Mouse (Mus musculus) embryo, embryonic 11 days (tissue): ENCODE measurements around the gene Ecsit.

Source experiments
- DNase-seq: peaks from one replicate; pipeline ENCODE4 v3.0.0-alpha.2; 2015

Gene Ecsit

DNA sequence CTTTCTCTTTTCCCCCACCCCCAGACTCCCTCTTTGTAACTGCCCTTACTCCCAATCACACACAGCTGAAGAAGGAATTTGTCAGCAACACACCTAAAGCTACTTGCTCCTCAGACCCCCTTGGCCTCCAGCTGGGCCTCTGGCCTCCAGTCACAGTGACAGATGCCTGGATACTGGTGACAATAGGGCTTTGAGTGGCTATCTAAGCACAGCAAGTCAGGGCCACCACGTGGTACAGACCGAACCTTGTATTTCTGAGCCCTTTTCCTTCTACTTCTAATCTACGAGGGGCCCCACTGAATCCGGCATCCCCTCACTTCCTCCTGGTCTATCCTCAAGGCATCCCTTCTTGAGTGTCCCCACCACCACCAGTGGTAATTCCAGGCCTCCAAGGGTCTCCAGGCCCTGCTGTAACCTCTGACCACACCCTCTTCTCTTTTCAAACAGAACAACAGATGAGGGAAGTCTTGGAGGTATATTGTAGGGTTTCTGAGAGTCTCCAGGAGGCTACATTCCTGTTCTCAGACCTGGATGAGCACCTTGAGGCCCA is 35.4 kb downstream of the Ecsit start:
- peak; percentile 39 for DNase-seq

DNA sequence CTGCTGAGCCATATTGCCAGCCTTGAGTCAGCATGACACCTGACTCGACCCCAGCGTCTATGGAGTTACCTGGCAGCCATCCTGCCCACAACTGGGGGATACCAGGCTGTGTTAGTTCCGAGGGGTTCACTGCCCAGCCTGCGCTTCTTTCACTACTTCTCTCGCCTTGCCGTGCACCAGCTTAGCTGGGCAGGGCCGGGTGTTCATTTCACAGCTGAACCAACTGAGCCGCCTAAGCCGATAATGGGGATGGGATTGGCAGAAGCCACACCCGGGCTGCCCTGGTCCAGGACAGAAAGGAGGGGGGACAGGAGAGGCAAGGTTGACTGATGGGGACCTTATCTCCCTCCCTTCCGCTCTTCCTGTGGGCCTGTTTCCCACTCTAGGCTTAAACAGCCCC is 35.9 kb downstream of the Ecsit start:
- DNase-seq = no peak

DNA sequence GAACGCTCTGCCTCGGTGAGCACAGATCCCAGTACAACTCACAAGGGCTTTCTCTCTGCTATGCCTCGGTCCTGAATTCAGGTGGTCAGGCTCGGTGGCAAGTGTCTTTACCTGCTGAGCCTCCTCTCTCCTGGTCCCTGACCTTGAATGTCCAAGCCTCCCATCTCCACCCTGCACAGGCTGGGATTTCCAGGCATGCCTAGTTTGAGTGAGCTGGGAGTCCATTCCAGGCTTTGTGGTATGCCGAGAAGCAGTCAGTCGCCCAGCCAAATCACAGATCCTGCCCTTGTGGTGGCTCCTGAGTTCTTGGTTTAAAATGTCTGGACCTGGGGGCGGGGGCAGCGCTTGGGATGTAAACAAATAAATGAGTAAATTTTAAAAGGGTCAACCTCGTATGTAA is 37.9 kb downstream of the Ecsit start:
- DNase-seq = no peak

DNA sequence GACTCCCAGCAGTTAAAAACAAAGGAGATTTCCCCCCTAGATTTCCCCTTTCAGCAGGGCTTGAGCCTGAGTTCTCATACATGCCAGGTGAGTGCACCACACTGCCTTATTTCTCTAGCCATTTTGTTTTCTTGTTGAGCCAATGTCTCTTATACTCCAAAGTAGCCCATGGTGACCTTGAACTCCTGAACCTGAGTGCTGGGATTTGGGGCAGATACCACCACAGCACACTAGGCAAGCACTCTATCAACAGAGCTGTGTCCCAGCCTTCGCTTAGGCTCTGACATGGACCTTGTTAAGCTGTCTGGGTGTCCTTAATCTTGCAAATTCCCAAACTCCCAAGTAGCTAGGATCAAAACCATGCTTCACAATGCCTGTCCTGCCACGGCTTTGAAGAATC is 43.4 kb downstream of the Ecsit start:
- DNase-seq = no peak

DNA sequence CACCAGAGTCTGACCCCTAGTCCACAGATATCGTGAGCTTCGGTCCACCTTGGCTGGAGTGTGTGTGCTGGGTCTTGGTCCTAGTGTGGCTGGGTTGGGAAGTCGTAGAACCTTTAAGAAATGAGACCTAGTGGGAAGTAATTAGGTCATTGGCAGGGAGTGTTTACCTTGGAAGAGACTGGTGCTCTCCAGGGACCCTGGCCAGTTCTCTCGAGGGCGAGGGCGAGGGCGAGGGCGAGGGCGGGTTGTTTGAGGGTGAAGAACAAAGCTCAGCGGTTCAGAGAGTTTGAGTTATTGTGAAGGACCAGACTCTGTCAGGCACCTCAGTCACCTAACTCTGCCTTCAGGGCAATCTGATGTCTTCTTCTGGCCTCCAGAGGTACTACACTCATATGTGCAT is 47.4 kb downstream of the Ecsit start:
- DNase-seq = no peak

DNA sequence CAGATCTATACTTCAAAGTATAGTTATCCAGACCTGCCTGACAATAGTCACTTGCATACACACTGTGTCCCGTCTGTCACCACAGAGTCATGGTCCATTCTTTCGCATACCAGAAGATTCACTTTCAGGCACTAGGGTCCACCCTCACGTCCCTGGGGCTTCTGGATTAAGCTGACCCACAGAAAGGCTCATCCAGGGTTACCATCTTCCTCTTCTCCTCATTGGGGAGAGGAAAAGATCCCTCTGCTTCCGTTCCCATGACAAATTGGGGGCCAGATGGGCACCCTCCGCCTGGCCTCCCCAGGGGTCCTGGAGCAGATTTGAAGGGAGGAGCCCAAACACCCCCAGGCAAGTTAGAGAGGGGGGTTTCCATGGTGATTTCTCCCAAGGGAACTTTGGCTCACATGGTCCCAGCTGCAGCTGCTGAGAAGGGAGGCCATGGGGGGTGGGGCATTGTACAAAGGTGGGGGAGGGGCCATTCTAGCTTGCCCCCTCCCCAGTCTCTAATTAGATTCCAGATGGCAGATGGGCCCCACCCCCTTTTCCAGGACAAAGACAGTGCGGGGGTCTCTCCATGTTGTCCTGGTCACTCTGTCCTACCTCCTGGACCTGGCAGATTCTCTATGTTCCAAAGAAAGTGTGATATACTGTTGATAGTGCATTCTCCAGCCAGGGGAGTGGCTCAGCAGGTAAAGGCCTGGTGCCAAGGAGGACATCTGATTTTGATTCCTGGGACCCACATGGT is 49.8 kb downstream of the Ecsit start:
- peak; percentile 62 for DNase-seq

DNA sequence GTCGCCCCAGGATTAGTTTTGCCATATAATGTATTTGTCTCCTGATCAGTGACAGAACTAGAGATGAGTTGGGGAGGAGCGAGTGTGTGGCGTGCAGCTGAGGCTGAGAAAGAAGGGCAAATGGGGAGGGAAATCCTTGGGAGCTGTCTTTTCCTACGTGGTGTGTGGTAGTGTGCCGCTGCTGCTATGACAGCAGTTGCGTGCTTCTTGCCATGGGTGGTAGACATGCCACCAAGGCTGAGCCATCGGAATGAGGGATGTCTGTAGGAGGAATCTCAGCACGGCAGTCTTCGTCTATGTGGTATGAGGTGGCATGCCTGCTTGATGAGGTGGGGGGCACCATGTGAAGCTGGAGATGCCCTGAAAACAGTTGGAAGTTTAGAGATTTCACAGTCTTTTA is 54.9 kb downstream of the Ecsit start:
- no peak for DNase-seq

DNA sequence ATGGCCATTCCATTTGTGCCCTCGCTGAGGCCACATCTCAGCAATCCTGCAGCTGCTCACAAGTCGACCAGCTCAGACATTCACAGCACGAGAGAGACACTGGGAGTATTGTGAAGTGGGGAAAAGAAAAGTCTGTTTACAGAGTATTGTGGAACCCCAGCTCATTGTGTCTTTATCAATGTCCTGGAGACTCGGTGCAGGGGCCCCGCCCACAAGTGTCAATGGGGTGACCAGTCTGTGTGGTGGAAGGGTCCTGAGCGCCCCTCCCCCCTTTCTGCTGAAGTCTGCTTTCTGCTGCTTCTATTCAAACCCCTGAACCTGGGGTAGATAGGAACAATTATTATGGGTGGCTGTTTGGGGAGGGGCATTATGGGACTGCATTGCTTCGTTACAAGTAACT is 56.8 kb downstream of the Ecsit start:
- DNase-seq = peak; percentile 65

DNA sequence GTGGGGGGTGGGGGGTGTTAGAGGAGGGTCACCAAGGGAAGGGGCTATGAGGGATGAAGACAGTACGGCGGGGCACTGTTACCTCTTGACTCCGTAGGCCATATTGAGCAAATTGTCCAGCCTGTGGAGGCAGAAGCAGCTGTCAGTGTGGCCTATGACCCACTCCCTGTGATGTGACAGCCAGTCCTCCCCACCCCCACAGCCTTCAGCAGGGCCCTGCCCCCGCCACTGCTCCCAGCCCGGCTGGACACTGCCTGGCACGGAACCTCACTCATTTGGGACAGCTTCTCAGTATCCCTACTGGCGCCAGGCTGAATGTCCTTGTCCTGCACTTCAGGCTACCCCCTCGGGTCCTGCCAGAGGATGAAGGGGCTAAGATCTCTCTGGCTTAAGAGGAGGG is 60.6 kb downstream of the Ecsit start:
- DNase-seq = peak; percentile 53
